Mouse (Mus musculus): ENCODE data around the gene Slc17a4. TPM values are rescaled to one million over a fixed set of nuclear protein-coding genes. Genes with fewer than 3 reads are reported as not detected.

The Slc17a4 gene
- polyA plus RNA-seq, 1 experiment from 2014 or later = not detected

DNA sequence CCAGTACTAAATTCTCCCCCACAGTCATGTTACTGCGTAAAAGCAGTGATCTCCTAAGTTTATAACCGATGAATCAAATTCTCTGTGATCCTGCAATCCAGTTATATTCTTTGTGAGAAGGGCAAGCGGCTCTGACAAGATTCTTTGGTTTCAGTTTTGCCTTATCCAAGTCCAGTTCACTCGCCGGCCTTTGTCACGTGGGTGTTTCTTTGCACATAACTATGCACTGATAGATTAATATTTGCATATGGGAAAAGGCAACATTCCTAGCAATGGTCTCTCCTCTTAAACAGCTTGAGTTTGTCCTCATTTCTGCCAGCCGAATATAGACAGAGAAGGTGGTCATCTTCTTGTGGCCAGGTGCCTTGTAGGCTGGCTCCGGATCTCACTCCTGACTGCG lies 15.7 kb upstream of the Slc17a4 start:
- WGBS = 91% methylated on average over 9 of the region's 9 CpGs
- no peak overlapping the region for H3K4me2 ChIP-seq (replicated peaks)

GRCm38 (mm10) chr13:23928637-23929036 lies 13.8 kb upstream of the Slc17a4 start:
- 71% methylated on average over 3 of the region's 3 CpGs for WGBS
- H3K27ac ChIP-seq = no peak overlapping the region
- no peak overlapping the region for H3K4me2 ChIP-seq (replicated peaks)
- H3K9ac ChIP-seq = no peak overlapping the region
- no peaks in the 10 kb centered on the region for H3K9me3 ChIP-seq
- H3K4me3 ChIP-seq = no peak overlapping the region
- H3K4me1 ChIP-seq = peaks cover 8% of the 10 kb centered on the region; the same call in 1 of the 2 replicates
- no peaks in the 10 kb centered on the region for H3K36me3 ChIP-seq
- no peak for ATAC-seq (ENCODE audit: insufficient number of reproducible peaks, insufficient read depth, low FRiP score, low TSS enrichment)
- no peaks in the 10 kb centered on the region for H3K27me3 ChIP-seq

More for the DNA sequence above, 15.7 kb upstream of the Slc17a4 start:
- H3K4me1 ChIP-seq = peaks cover 8% of the 10 kb centered on the region; the same call in 1 of the 2 replicates
- no peak for ATAC-seq (ENCODE audit: insufficient number of reproducible peaks, insufficient read depth, low FRiP score, low TSS enrichment)
- no peaks in the 10 kb centered on the region for H3K36me3 ChIP-seq
- no peaks in the 10 kb centered on the region for H3K9me3 ChIP-seq
- H3K27me3 ChIP-seq = no peaks in the 10 kb centered on the region
- no peak overlapping the region for H3K9ac ChIP-seq
- no peak overlapping the region for H3K4me3 ChIP-seq
- H3K27ac ChIP-seq = no peak overlapping the region

- 67% methylated on average over 2 of the region's 2 CpGs for WGBS
- Histone ChIP-seq H3K36me3 (no peaks in the 10 kb centered on the region), H3K9ac (no peak overlapping the region), H3K27me3 (no peaks in the 10 kb centered on the region), H3K4me1 (0 out of 2 replicates have a peak, but pooled peaks cover 3% of the 10 kb centered on the region), H3K4me3 (no peak overlapping the region), H3K9me3 (no peaks in the 10 kb centered on the region), H3K4me2 (replicated peaks) (no peak overlapping the region), H3K27ac (no peak overlapping the region)
- ATAC-seq (ENCODE audit: insufficient number of reproducible peaks, insufficient read depth, low FRiP score, low TSS enrichment) = no peak
Observed at GRCm38 (mm10) chr13:23925792-23926191, 11.0 kb upstream of the Slc17a4 start.

DNA sequence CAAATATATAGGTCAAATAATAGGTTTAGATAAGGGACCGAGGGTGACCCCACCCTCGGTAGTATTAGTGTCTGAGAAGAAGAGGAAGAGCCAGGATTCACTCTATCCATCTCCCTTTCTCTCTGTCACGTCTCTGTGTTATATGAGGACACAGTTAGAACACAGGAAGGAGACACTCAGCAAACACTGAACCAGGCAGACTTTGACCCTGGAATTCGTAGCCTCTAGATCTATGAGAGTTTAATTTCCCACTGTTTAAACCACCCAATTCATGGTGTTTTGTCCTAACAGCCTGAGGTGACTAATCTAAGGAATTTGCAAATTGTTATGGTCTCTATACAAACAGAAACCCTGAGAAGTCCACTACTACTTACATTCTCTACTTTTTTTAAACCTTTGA lies 2.9 kb upstream of the Slc17a4 start:
- ATAC-seq (ENCODE audit: insufficient number of reproducible peaks, insufficient read depth, low FRiP score, low TSS enrichment) = no peak
- no peak overlapping the region for H3K27ac ChIP-seq

DNA sequence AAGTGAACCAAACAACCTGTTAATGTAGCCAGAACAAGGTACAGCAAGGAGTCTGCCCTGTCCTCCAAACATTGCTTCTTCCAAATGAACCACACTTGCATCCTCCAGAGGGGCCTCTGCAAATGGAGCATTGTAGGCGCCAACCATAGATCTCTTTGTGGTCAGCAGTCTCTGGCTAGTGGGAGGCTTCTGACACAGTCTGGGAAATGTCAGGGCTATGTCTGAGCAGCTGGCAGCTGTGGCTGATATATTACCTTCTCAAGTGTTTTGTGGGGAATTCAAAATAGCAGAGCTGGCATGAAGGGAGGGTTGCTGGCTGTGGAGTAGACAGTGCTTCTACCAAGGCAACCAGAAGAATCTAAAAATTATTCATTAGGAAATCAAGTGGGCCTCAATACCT lies 1.3 kb upstream of the Slc17a4 start:
- Histone ChIP-seq H3K9ac (no peak overlapping the region), H3K36me3 (no peaks in the 10 kb centered on the region), H3K27ac (no peak overlapping the region), H3K4me3 (no peak overlapping the region), H3K9me3 (no peaks in the 10 kb centered on the region), H3K27me3 (no peaks in the 10 kb centered on the region), H3K4me1 (no peaks in the 10 kb centered on the region), H3K4me2 (replicated peaks) (no peak overlapping the region)
- ATAC-seq (ENCODE audit: insufficient number of reproducible peaks, insufficient read depth, low FRiP score, low TSS enrichment) = no peak
- 79% methylated on average over 1 of the region's 1 CpGs for WGBS

More for the DNA sequence above, 2.9 kb upstream of the Slc17a4 start:
- H3K9ac ChIP-seq = no peak overlapping the region
- WGBS = 76% methylated on average over 4 of the region's 4 CpGs
- no peaks in the 10 kb centered on the region for H3K4me1 ChIP-seq
- no peaks in the 10 kb centered on the region for H3K9me3 ChIP-seq
- no peak overlapping the region for H3K4me3 ChIP-seq
- no peak overlapping the region for H3K4me2 ChIP-seq (replicated peaks)
- no peaks in the 10 kb centered on the region for H3K36me3 ChIP-seq
- H3K27me3 ChIP-seq = no peaks in the 10 kb centered on the region

DNA sequence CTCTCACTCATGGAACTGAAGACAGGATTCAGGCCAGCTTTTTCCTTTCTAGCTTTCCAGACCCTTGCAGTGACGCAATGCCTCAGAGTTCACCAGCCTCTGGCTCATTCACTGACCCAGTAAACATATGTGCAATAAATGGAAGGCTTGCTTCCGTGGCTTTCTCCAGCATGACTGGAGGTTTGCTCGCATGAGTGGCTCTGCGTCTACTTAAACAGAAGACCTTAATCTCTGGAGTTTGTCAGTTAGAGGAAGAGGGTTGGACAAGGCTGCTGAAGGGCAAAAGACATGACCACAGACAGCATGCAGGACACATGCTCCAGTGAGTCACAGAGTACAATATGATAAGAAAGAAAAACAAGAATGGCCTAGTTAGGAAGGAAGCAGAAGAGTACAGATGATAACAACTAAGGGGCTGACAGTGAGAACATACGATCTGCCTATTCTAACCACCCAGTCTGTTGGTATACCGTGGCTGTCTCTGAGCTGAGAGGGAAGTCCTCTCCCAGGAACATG lies 960 bp downstream of the Slc17a4 start:
- H3K4me3 ChIP-seq = no peak overlapping the region
- no peak for ATAC-seq (ENCODE audit: insufficient number of reproducible peaks, insufficient read depth, low FRiP score, low TSS enrichment)
- H3K27ac ChIP-seq = no peak overlapping the region
- no peaks in the 10 kb centered on the region for H3K9me3 ChIP-seq
- H3K27me3 ChIP-seq = no peaks in the 10 kb centered on the region
- no peak overlapping the region for H3K4me2 ChIP-seq (replicated peaks)
- WGBS = 65% methylated on average over 6 of the region's 6 CpGs
- H3K36me3 ChIP-seq = no peaks in the 10 kb centered on the region
- no peaks in the 10 kb centered on the region for H3K4me1 ChIP-seq
- no peak overlapping the region for H3K9ac ChIP-seq

GRCm38 (mm10) chr13:23911335-23911734 lies 3.5 kb downstream of the Slc17a4 start:
- 76% methylated on average over 5 of the region's 5 CpGs for WGBS
- ATAC-seq (ENCODE audit: insufficient number of reproducible peaks, insufficient read depth, low FRiP score, low TSS enrichment) = no peak
- H3K4me1 ChIP-seq = no peaks in the 10 kb centered on the region

DNA sequence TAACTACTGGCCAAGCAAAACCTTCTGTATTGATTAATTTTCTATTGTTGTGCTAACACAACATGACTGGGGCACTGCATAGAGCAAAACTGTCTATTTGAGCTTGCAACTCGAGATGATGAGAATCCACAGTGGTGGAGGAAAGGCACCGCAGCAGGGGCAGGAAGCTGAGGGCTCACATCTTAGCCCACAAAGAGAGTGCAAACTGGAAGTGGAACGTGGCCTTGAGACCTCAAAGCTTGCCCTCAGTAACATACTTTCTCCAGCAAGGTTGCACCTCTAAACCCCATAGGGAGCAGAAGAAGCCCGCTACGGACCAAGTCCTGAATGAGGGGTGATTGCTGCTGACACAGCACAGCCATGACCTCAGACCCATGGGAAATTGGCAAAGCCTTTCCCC lies 4.7 kb downstream of the Slc17a4 start:
- Histone ChIP-seq H3K4me1 (no peaks in the 10 kb centered on the region), H3K27me3 (no peaks in the 10 kb centered on the region), H3K9ac (no peak overlapping the region), H3K27ac (no peak overlapping the region), H3K4me2 (replicated peaks) (no peak overlapping the region), H3K9me3 (no peaks in the 10 kb centered on the region), H3K4me3 (no peak overlapping the region), H3K36me3 (no peaks in the 10 kb centered on the region)
- WGBS = 68% methylated on average over 5 of the region's 5 CpGs
- ATAC-seq (ENCODE audit: insufficient number of reproducible peaks, insufficient read depth, low FRiP score, low TSS enrichment) = no peak

More at GRCm38 (mm10) chr13:23911335-23911734, 3.5 kb downstream of the Slc17a4 start:
- H3K4me2 ChIP-seq (replicated peaks) = no peak overlapping the region
- H3K4me3 ChIP-seq = no peak overlapping the region
- no peak overlapping the region for H3K9ac ChIP-seq
- no peak overlapping the region for H3K27ac ChIP-seq
- no peaks in the 10 kb centered on the region for H3K36me3 ChIP-seq
- H3K27me3 ChIP-seq = no peaks in the 10 kb centered on the region
- H3K9me3 ChIP-seq = no peaks in the 10 kb centered on the region

DNA sequence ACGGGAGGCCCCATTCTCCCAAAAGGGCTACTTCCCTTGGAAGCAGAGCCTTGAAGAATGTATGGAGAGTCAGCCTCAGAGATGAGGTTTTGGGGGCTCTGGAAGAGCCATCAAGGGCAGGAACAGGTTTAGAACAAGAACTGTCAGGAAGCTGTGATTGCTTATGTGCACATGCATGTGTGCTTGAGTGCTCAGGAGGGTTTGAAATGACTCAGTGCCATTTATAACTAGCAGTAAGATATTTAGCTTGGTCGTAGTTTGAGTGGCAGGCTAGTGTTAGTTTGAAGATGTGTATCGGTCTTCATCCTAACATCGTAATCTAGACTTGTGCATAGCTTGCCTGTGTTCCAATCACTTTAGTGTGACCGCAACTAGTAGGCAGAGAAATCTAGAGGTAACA lies 7.9 kb downstream of the Slc17a4 start:
- Histone ChIP-seq H3K9ac (no peak overlapping the region), H3K27ac (no peak overlapping the region), H3K4me3 (no peak overlapping the region), H3K36me3 (no peaks in the 10 kb centered on the region), H3K9me3 (no peaks in the 10 kb centered on the region), H3K4me1 (no peaks in the 10 kb centered on the region), H3K27me3 (no peaks in the 10 kb centered on the region), H3K4me2 (replicated peaks) (no peak overlapping the region)
- 94% methylated on average over 5 of the region's 5 CpGs for WGBS
- no peak for ATAC-seq (ENCODE audit: insufficient number of reproducible peaks, insufficient read depth, low FRiP score, low TSS enrichment)

GRCm38 (mm10) chr13:23898242-23898641 lies 16.6 kb downstream of the Slc17a4 start:
- Histone ChIP-seq H3K4me2 (replicated peaks) (no peak overlapping the region), H3K27me3 (no peaks in the 10 kb centered on the region), H3K4me3 (no peak overlapping the region), H3K4me1 (no peaks in the 10 kb centered on the region), H3K27ac (no peak overlapping the region), H3K36me3 (no peaks in the 10 kb centered on the region), H3K9ac (no peak overlapping the region), H3K9me3 (no peaks in the 10 kb centered on the region)
- no peak for ATAC-seq (ENCODE audit: insufficient number of reproducible peaks, insufficient read depth, low FRiP score, low TSS enrichment)
- WGBS = 46% methylated on average over 6 of the region's 6 CpGs

DNA sequence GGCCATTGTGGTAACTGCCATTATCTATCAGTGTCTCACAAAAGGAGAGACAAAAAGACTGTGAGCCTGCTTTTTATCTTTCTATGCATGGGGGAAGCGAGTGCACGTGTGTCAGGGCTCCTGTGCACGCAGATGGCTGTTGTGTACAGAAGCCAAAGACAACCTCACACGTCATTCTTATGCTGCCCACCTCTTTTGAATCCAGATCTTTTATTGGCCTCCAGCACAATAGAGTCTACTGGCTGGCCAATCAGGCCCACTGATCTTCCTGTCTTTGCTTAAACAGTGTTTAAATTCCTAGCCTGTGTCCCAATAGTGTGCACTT lies 21.6 kb downstream of the Slc17a4 start:
- Histone ChIP-seq H3K9ac (no peak overlapping the region), H3K4me2 (replicated peaks) (no peak overlapping the region), H3K27ac (no peak overlapping the region), H3K4me3 (no peak overlapping the region), H3K36me3 (no peaks in the 10 kb centered on the region), H3K9me3 (no peaks in the 10 kb centered on the region), H3K27me3 (no peaks in the 10 kb centered on the region), H3K4me1 (0 out of 2 replicates have a peak, but pooled peaks cover 6% of the 10 kb centered on the region)
- no peak for ATAC-seq (ENCODE audit: insufficient number of reproducible peaks, insufficient read depth, low FRiP score, low TSS enrichment)
- WGBS = 64% methylated on average over 4 of the region's 4 CpGs

DNA sequence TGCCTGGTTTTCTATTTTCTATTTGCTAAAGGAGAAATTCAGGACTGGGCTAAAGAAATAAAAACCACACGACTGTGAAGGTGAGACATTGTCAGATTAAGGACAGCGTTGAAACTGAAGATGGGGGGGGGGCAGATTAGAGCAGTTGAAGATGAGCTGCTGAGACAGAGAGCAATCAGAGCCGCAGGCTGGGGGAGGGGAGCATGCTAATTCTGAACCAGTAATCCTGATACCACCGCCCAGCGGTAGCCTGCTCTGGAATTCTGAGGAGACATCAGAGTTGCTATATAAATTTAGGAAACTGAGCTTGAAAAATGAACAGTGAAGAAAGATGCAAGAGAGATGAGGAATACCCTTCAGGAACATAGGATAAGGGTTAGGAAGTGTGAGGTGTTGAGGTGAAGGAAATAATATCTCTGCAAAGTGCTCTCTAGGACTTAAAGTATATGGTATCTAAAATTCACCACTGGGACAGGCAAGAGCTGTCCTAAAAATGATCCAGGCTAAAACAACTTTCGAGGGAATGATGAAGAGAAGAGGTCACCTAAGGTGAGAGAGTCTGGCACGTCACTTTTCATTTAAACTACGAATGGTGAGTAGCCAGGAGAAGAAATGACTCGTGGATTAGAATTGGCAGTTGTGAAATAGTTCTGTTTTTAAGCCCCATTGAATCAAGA lies 22.1 kb downstream of the Slc17a4 start:
- no peak overlapping the region for H3K4me2 ChIP-seq (replicated peaks)
- no peaks in the 10 kb centered on the region for H3K36me3 ChIP-seq
- H3K27me3 ChIP-seq = no peaks in the 10 kb centered on the region
- no peak overlapping the region for H3K9ac ChIP-seq
- no peak overlapping the region for H3K4me3 ChIP-seq
- no peak for ATAC-seq (ENCODE audit: insufficient number of reproducible peaks, insufficient read depth, low FRiP score, low TSS enrichment)
- WGBS = 33% methylated on average over 9 of the region's 9 CpGs
- 0 out of 2 replicates have a peak, but pooled peaks cover 6% of the 10 kb centered on the region for H3K4me1 ChIP-seq
- no peak overlapping the region for H3K27ac ChIP-seq
- H3K9me3 ChIP-seq = no peaks in the 10 kb centered on the region
